Mouse (Mus musculus) neural tube, embryonic 14.5 days (tissue): ENCODE data around the gene Mlxipl. TPM values are rescaled to one million over a fixed set of nuclear protein-coding genes. Genes with fewer than 3 reads are reported as not detected.

Source experiments
- polyA plus RNA-seq: library from polyadenylated mRNA; unstranded; fragments of >200 nt; fragmentation: Nextera tagmentation; extraction: Ambion mirVana; gene quantifications from 2 replicates; pipeline ENCODE4 v1.2.1, GENCODE M21; 2014

Mlxipl gene
- polyA plus RNA-seq, 1 experiment from 2014 or later: 0.27 TPM

Other genes with a start within 250 kb of the Mlxipl start
- not detected in 2 replicates for gene Tmem270, start 183.2 kb upstream of the Mlxipl start, polyA plus RNA-seq
- gene Cldn13, start 174.4 kb upstream of the Mlxipl start, polyA plus RNA-seq: 0.32 TPM in 1 of 2 replicates, not detected in the other
- 3.7 and 7.4 TPM in 2 replicates for gene Mettl27, start 157.5 kb upstream of the Mlxipl start, polyA plus RNA-seq
- not detected in 2 replicates for gene Cldn4, start 143.0 kb upstream of the Mlxipl start, polyA plus RNA-seq
- 0.48 and 0.57 TPM in 2 replicates for gene Cldn3, start 103.7 kb upstream of the Mlxipl start, polyA plus RNA-seq
- 74.8 and 79.6 TPM in 2 replicates for gene Abhd11, start 80.7 kb upstream of the Mlxipl start, polyA plus RNA-seq
- gene Stx1a, start 66.4 kb upstream of the Mlxipl start, polyA plus RNA-seq: 120 and 132 TPM in 2 replicates
- 42.2 and 47.0 TPM in 2 replicates for gene Dnajc30, start 25.7 kb upstream of the Mlxipl start, polyA plus RNA-seq
- 60.3 and 72.5 TPM in 2 replicates for gene Bud23, start 24.9 kb upstream of the Mlxipl start, polyA plus RNA-seq
- gene Vps37d, start 11.6 kb upstream of the Mlxipl start, polyA plus RNA-seq: 26.9 and 28.8 TPM in 2 replicates
- gene Tbl2, start 59.8 kb downstream of the Mlxipl start, polyA plus RNA-seq: 16.4 and 17.2 TPM in 2 replicates
- 40.0 and 41.6 TPM in 2 replicates for gene Bcl7b, start 78.4 kb downstream of the Mlxipl start, polyA plus RNA-seq
- 35.0 and 37.3 TPM in 2 replicates for gene Baz1b, start 97.4 kb downstream of the Mlxipl start, polyA plus RNA-seq
- 10.0 and 12.0 TPM in 2 replicates for gene Fzd9, start 161.3 kb downstream of the Mlxipl start, polyA plus RNA-seq